Mouse (Mus musculus): ENCODE results near the gene Dot1l. TPM values are rescaled to one million over a fixed set of nuclear protein-coding genes. Genes with fewer than 3 reads are reported as not detected.

Gene Dot1l
- polyA plus RNA-seq, 1 experiment from 2014 or later, result 13.2 TPM

GRCm38 (mm10) chr10:80804340-80804739 lies 49.3 kb downstream of the Dot1l start:
- no peak overlapping the region for H3K27ac ChIP-seq (ENCODE audit: low read depth, low read length)
- H3K9ac ChIP-seq (ENCODE audit: low read depth, low read length), result no peak overlapping the region
- no peak overlapping the region for H3K4me3 ChIP-seq (ENCODE audit: low read length)
- no peak overlapping the region for H3K4me2 ChIP-seq (ENCODE audit: low read length)
- ATAC-seq, result no peak
- H3K36me3 ChIP-seq (ENCODE audit: control insufficient read depth, insufficient read depth, low read length), result peaks cover 39% of the 10 kb centered on the region
- H3K4me1 ChIP-seq (ENCODE audit: control insufficient read depth, insufficient read depth, low read depth, low read length), result peaks cover 34% of the 10 kb centered on the region
- peaks cover 8% of the 10 kb centered on the region for H3K27me3 ChIP-seq (replicated peaks; ENCODE audit: control insufficient read depth, insufficient read depth, low read length)
- no peaks in the 10 kb centered on the region for H3K9me3 ChIP-seq (ENCODE audit: control insufficient read depth, low read length)
- WGBS, result 95% methylated on average over 2 of the region's 2 CpGs

DNA sequence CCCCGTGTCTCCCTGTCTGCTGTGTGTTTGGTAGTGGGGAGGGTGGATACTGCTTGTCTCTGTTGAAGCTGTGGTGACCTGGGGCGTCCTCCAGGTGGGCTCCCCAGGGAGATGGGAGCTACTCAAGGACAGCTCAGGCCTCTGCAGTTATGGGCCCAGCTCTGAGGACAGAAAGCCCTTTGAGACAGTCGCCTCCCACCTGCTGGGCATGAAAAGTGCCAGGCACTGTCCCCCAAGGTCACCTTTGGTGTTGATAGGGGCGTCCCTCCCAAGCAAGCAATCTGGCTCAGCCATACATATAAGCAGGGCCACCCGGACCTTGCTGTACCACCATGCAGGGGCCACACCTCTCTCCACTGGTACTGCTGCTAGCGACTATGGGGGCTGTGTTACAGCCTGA lies 49.9 kb downstream of the Dot1l start, which contains the start of gene Amh:
TSS of gene Amh (plus strand) at position 328 of the 400 bp plus-strand sequence.
- Histone ChIP-seq H3K27me3 (replicated peaks; ENCODE audit: control insufficient read depth, insufficient read depth, low read length) (peaks cover 13% of the 10 kb centered on the region), H3K9ac (ENCODE audit: low read depth, low read length) (0 out of 2 replicates have a peak within 1 kb of the TSS, but pooled peaks have one; percentile 84), H3K9me3 (ENCODE audit: control insufficient read depth, low read length) (no peaks in the 10 kb centered on the region), H3K4me3 (ENCODE audit: low read length) (no peak within 1 kb of the TSS), H3K27ac (ENCODE audit: low read depth, low read length) (no peak within 1 kb of the TSS), H3K36me3 (ENCODE audit: control insufficient read depth, insufficient read depth, low read length) (peaks cover 39% of the 10 kb centered on the region), H3K4me1 (ENCODE audit: control insufficient read depth, insufficient read depth, low read depth, low read length) (peaks cover 28% of the 10 kb centered on the region), H3K4me2 (ENCODE audit: low read length) (no peak within 1 kb of the TSS; the same call in 1 of the 2 replicates)
- ATAC-seq, result no peak
- WGBS, result 76% methylated on average over 6 of the region's 6 CpGs

GRCm38 (mm10) chr10:80805322-80805721 lies 50.3 kb downstream of the Dot1l start:
- 82% methylated on average over 5 of the region's 5 CpGs for WGBS
- no peak for ATAC-seq
- Histone ChIP-seq H3K4me2 (ENCODE audit: low read length) (no peak overlapping the region), H3K36me3 (ENCODE audit: control insufficient read depth, insufficient read depth, low read length) (peaks cover 39% of the 10 kb centered on the region), H3K9ac (ENCODE audit: low read depth, low read length) (no peak overlapping the region), H3K27me3 (replicated peaks; ENCODE audit: control insufficient read depth, insufficient read depth, low read length) (peaks cover 17% of the 10 kb centered on the region), H3K27ac (ENCODE audit: low read depth, low read length) (no peak overlapping the region), H3K4me3 (ENCODE audit: low read length) (no peak overlapping the region), H3K4me1 (ENCODE audit: control insufficient read depth, insufficient read depth, low read depth, low read length) (peaks cover 24% of the 10 kb centered on the region), H3K9me3 (ENCODE audit: control insufficient read depth, low read length) (no peaks in the 10 kb centered on the region)

- Histone ChIP-seq H3K27ac (ENCODE audit: low read depth, low read length) (no peak overlapping the region), H3K9me3 (ENCODE audit: control insufficient read depth, low read length) (no peaks in the 10 kb centered on the region), H3K4me1 (ENCODE audit: control insufficient read depth, insufficient read depth, low read depth, low read length) (peaks cover 22% of the 10 kb centered on the region), H3K36me3 (ENCODE audit: control insufficient read depth, insufficient read depth, low read length) (peaks cover 39% of the 10 kb centered on the region), H3K27me3 (replicated peaks; ENCODE audit: control insufficient read depth, insufficient read depth, low read length) (peaks cover 19% of the 10 kb centered on the region), H3K9ac (ENCODE audit: low read depth, low read length) (peak overlapping the region; percentile 84; the same call in 1 of the 2 replicates), H3K4me2 (ENCODE audit: low read length) (no peak overlapping the region; the same call in 1 of the 2 replicates), H3K4me3 (ENCODE audit: low read length) (no peak overlapping the region)
- peak; percentile 15; the same call in 1 of the 2 replicates for ATAC-seq
- WGBS, result 13% methylated on average over 3 of the region's 3 CpGs
Observed at GRCm38 (mm10) chr10:80805925-80806324, 50.9 kb downstream of the Dot1l start.

DNA sequence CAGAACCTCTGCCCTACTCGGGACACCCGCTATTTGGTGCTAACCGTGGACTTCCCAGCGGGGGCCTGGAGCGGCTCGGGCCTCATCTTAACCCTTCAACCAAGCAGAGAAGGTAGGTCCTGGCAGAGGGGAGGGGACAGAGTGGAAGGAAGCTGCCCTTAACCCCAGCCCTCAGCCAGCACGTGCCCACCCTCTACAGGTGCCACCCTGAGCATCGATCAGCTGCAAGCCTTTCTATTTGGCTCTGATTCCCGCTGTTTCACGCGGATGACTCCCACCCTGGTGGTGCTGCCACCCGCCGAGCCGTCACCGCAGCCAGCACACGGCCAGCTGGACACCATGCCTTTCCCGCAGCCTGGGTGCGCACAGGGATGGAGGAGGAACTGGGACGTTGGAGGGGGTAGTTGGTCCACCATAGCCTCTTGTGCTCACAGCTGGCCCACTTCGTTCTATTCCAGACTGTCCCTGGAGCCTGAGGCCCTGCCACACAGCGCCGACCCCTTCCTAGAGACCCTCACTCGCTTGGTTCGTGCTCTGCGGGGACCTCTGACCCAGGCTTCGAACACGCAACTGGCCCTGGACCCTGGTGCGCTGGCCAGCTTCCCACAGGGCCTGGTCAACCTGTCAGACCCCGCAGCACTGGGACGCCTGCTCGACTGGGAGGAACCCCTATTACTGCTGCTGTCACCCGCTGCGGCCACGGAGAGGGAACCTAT lies 51.5 kb downstream of the Dot1l start:
- peaks cover 22% of the 10 kb centered on the region for H3K4me1 ChIP-seq (ENCODE audit: control insufficient read depth, insufficient read depth, low read depth, low read length)
- peaks cover 35% of the 10 kb centered on the region for H3K36me3 ChIP-seq (ENCODE audit: control insufficient read depth, insufficient read depth, low read length)
- 36% methylated on average over 33 of the region's 34 CpGs for WGBS
- H3K4me3 ChIP-seq (ENCODE audit: low read length), result peak overlapping the region; percentile 54
- peak overlapping the region; percentile 84 for H3K9ac ChIP-seq (ENCODE audit: low read depth, low read length)
- no peaks in the 10 kb centered on the region for H3K9me3 ChIP-seq (ENCODE audit: control insufficient read depth, low read length)
- peaks cover 19% of the 10 kb centered on the region for H3K27me3 ChIP-seq (replicated peaks; ENCODE audit: control insufficient read depth, insufficient read depth, low read length)
- peak overlapping the region; percentile 98 for H3K4me2 ChIP-seq (ENCODE audit: low read length)
- ATAC-seq, result no peak
- peak overlapping the region; percentile 87 for H3K27ac ChIP-seq (ENCODE audit: low read depth, low read length)

DNA sequence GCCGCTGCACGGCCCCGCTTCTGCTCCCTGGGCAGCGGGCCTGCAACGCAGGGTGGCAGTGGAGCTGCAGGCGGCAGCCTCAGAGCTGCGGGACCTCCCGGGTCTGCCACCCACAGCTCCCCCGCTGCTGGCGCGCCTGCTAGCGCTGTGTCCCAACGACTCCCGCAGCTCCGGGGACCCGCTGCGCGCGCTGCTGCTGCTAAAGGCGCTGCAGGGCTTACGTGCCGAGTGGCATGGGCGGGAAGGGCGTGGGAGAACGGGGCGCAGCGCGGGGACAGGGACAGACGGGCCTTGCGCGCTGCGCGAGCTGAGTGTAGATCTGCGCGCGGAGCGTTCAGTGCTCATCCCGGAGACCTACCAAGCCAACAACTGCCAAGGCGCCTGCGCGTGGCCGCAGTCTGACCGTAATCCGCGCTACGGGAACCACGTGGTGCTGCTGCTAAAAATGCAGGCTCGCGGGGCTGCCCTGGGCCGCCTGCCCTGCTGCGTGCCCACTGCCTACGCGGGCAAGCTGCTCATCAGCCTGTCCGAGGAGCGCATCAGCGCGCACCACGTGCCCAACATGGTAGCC lies 52.1 kb downstream of the Dot1l start:
- Histone ChIP-seq H3K27ac (ENCODE audit: low read depth, low read length) (peak overlapping the region; percentile 87), H3K27me3 (replicated peaks; ENCODE audit: control insufficient read depth, insufficient read depth, low read length) (peaks cover 19% of the 10 kb centered on the region), H3K4me1 (ENCODE audit: control insufficient read depth, insufficient read depth, low read depth, low read length) (peaks cover 22% of the 10 kb centered on the region), H3K9ac (ENCODE audit: low read depth, low read length) (peak overlapping the region; percentile 84), H3K4me2 (ENCODE audit: low read length) (peak overlapping the region; percentile 98), H3K36me3 (ENCODE audit: control insufficient read depth, insufficient read depth, low read length) (peaks cover 30% of the 10 kb centered on the region), H3K4me3 (ENCODE audit: low read length) (peak overlapping the region; percentile 54), H3K9me3 (ENCODE audit: control insufficient read depth, low read length) (no peaks in the 10 kb centered on the region)
- peak; percentile 87 for ATAC-seq
- WGBS, result 1% methylated on average over 40 of the region's 58 CpGs

DNA sequence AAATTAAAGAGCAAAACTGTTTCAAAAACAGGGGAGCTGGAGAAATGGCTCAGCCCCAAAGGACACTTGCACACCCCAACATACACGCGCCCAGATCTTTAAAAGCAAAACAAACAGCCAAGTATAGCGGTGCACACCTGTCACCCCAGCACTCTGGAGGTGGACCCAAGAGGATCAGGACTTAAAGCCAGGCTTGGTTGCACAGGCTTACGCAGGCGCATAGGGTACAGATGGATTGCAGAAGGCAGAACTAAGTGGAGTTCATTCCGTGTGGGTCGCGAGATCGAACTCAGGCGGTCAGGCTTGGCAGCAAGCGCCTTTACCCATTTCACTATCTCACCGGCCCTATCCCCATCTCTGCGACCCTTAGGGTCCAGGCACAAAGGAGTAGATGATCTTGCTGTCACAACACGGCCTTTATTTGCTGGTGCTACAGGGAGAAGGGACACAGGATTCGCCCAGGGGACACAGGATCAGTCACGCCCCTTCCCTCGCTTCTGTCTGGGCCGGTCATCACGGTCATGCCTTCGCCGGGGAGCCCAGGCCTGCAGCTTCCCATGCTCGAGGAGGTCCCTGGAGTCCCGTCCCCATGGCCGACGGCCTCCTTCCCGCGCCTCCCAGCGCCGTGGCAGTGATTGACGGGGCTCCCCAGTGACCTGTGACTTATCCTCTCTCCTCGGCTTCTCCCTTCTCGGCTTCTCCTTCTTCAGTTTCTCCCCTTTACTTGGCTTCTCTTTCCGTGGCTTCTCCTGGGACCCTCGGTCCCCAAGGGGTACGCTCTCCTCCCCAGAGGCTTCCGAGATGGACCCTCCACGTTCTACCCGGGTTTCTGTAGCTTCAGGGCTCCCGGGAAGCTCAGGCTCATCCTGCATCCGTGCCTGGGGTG lies 53.3 kb downstream of the Dot1l start:
- WGBS, result 15% methylated on average over 40 of the region's 40 CpGs

GRCm38 (mm10) chr10:80808985-80809632 lies 54.1 kb downstream of the Dot1l start:
- Histone ChIP-seq H3K27ac (ENCODE audit: low read depth, low read length) (no peak overlapping the region), H3K4me3 (ENCODE audit: low read length) (peak overlapping the region; percentile 17; the same call in 1 of the 2 replicates), H3K36me3 (ENCODE audit: control insufficient read depth, insufficient read depth, low read length) (peaks cover 12% of the 10 kb centered on the region), H3K9me3 (ENCODE audit: control insufficient read depth, low read length) (no peaks in the 10 kb centered on the region), H3K27me3 (replicated peaks; ENCODE audit: control insufficient read depth, insufficient read depth, low read length) (peaks cover 19% of the 10 kb centered on the region), H3K4me1 (ENCODE audit: control insufficient read depth, insufficient read depth, low read depth, low read length) (peaks cover 22% of the 10 kb centered on the region), H3K4me2 (ENCODE audit: low read length) (peak overlapping the region; percentile 43), H3K9ac (ENCODE audit: low read depth, low read length) (peak overlapping the region; percentile 43)
- no peak for ATAC-seq
- 8% methylated on average over 16 of the region's 18 CpGs for WGBS

More for the DNA sequence above, 53.3 kb downstream of the Dot1l start:
- peak overlapping the region; percentile 17; the same call in 1 of the 2 replicates for H3K4me3 ChIP-seq (ENCODE audit: low read length)
- no peaks in the 10 kb centered on the region for H3K9me3 ChIP-seq (ENCODE audit: control insufficient read depth, low read length)
- H3K4me2 ChIP-seq (ENCODE audit: low read length), result peak overlapping the region; percentile 43
- H3K36me3 ChIP-seq (ENCODE audit: control insufficient read depth, insufficient read depth, low read length), result peaks cover 19% of the 10 kb centered on the region
- peaks cover 19% of the 10 kb centered on the region for H3K27me3 ChIP-seq (replicated peaks; ENCODE audit: control insufficient read depth, insufficient read depth, low read length)
- H3K9ac ChIP-seq (ENCODE audit: low read depth, low read length), result peak overlapping the region; percentile 43
- no peak overlapping the region for H3K27ac ChIP-seq (ENCODE audit: low read depth, low read length)
- H3K4me1 ChIP-seq (ENCODE audit: control insufficient read depth, insufficient read depth, low read depth, low read length), result peaks cover 22% of the 10 kb centered on the region
- ATAC-seq, result no peak
